Mouse (Mus musculus): ENCODE measurements around the gene Eif4g2.

DNA sequence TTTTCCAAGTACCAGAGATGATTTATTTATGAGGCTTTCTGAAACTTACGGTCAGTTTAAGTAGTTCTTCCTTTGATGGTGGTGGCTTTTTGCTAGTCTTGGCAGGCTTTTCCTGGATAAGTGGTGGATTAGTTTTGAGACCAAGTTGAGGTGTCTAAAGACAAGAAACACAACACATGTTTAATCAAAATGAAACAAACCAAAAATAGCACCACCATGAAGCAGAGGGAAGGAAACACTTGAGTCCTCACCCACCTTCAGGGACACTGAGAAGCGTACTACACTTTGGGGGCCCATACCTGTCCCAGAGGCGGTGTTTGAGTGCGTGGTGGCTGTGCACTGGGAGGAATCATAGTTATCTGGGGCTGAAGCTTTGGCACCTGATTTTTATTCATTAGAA lies 7.5 kb downstream of the Eif4g2 start:
- TF ChIP-seq POLR2A (IDR thresholded peaks at IDR 0.05; ENCODE audit: extremely low read depth, insufficient read depth, low read length), result no peak
- no peak for TF ChIP-seq CTCF (IDR thresholded peaks at IDR 0.05; ENCODE audit: extremely low read depth, insufficient read depth, low read length)

Measured in cortical plate, adult 2 months (tissue).